Mouse (Mus musculus): Measurements from ENCODE around the gene Nckap5. TPM values are rescaled to one million over a fixed set of nuclear protein-coding genes. Genes with fewer than 3 reads are reported as not detected.

Nckap5 gene
- polyA plus RNA-seq, 1 experiment from 2014 or later, result 4.8 TPM

GRCm38 (mm10) chr1:126700063-126700977 is 130.3 kb downstream of the Nckap5 start:
- Histone ChIP-seq H3K4me1 (ENCODE audit: control insufficient read depth, insufficient read depth, low read length) (no peaks in the 10 kb centered on the region), H3K9me3 (replicated peaks; ENCODE audit: control insufficient read depth, low read length) (no peaks in the 10 kb centered on the region), H3K27me3 (ENCODE audit: control insufficient read depth, insufficient read depth, low read length) (no peaks in the 10 kb centered on the region), H3K27ac (ENCODE audit: low read length) (no peak overlapping the region), H3K4me3 (replicated peaks; ENCODE audit: low read length) (no peak overlapping the region), H3K4me2 (ENCODE audit: low read depth, low read length) (no peak overlapping the region), H3K9ac (ENCODE audit: low read length) (no peak overlapping the region), H3K36me3 (ENCODE audit: control insufficient read depth, insufficient read depth, low read length) (no peaks in the 10 kb centered on the region)
- ATAC-seq (ENCODE audit: insufficient read depth, low FRiP score), result no peak
- 66% methylated on average over 8 of the region's 8 CpGs for WGBS

GRCm38 (mm10) chr1:126693585-126693984 is 137.0 kb downstream of the Nckap5 start:
- Histone ChIP-seq H3K27me3 (ENCODE audit: control insufficient read depth, insufficient read depth, low read length) (no peaks in the 10 kb centered on the region), H3K27ac (ENCODE audit: low read length) (no peak overlapping the region), H3K36me3 (ENCODE audit: control insufficient read depth, insufficient read depth, low read length) (no peaks in the 10 kb centered on the region), H3K4me1 (ENCODE audit: control insufficient read depth, insufficient read depth, low read length) (no peaks in the 10 kb centered on the region), H3K4me3 (replicated peaks; ENCODE audit: low read length) (no peak overlapping the region), H3K9ac (ENCODE audit: low read length) (no peak overlapping the region), H3K9me3 (replicated peaks; ENCODE audit: control insufficient read depth, low read length) (no peaks in the 10 kb centered on the region), H3K4me2 (ENCODE audit: low read depth, low read length) (no peak overlapping the region)
- 79% methylated on average over 7 of the region's 7 CpGs for WGBS
- ATAC-seq (ENCODE audit: insufficient read depth, low FRiP score), result no peak

- 63% methylated on average over 5 of the region's 5 CpGs for WGBS
- H3K4me2 ChIP-seq (ENCODE audit: low read depth, low read length), result no peak overlapping the region
- peaks cover 6% of the 10 kb centered on the region for H3K4me1 ChIP-seq (ENCODE audit: control insufficient read depth, insufficient read depth, low read length)
- H3K27ac ChIP-seq (ENCODE audit: low read length), result no peak overlapping the region
- no peaks in the 10 kb centered on the region for H3K9me3 ChIP-seq (replicated peaks; ENCODE audit: control insufficient read depth, low read length)
- no peak overlapping the region for H3K4me3 ChIP-seq (replicated peaks; ENCODE audit: low read length)
- no peaks in the 10 kb centered on the region for H3K27me3 ChIP-seq (ENCODE audit: control insufficient read depth, insufficient read depth, low read length)
- no peak overlapping the region for H3K9ac ChIP-seq (ENCODE audit: low read length)
- no peaks in the 10 kb centered on the region for H3K36me3 ChIP-seq (ENCODE audit: control insufficient read depth, insufficient read depth, low read length)
- no peak for ATAC-seq (ENCODE audit: insufficient read depth, low FRiP score)
Observed at GRCm38 (mm10) chr1:126688593-126688992, 142.0 kb downstream of the Nckap5 start.

GRCm38 (mm10) chr1:126686678-126687077 is 143.9 kb downstream of the Nckap5 start:
- 81% methylated on average over 2 of the region's 2 CpGs for WGBS
- peaks cover 6% of the 10 kb centered on the region for H3K4me1 ChIP-seq (ENCODE audit: control insufficient read depth, insufficient read depth, low read length)
- H3K4me3 ChIP-seq (replicated peaks; ENCODE audit: low read length), result no peak overlapping the region
- no peak overlapping the region for H3K9ac ChIP-seq (ENCODE audit: low read length)
- no peak overlapping the region for H3K4me2 ChIP-seq (ENCODE audit: low read depth, low read length)
- no peak overlapping the region for H3K27ac ChIP-seq (ENCODE audit: low read length)
- H3K9me3 ChIP-seq (replicated peaks; ENCODE audit: control insufficient read depth, low read length), result no peaks in the 10 kb centered on the region
- no peak for ATAC-seq (ENCODE audit: insufficient read depth, low FRiP score)
- H3K36me3 ChIP-seq (ENCODE audit: control insufficient read depth, insufficient read depth, low read length), result no peaks in the 10 kb centered on the region
- H3K27me3 ChIP-seq (ENCODE audit: control insufficient read depth, insufficient read depth, low read length), result no peaks in the 10 kb centered on the region

- H3K9me3 ChIP-seq (replicated peaks; ENCODE audit: control insufficient read depth, low read length), result no peaks in the 10 kb centered on the region
- H3K36me3 ChIP-seq (ENCODE audit: control insufficient read depth, insufficient read depth, low read length), result no peaks in the 10 kb centered on the region
- H3K4me3 ChIP-seq (replicated peaks; ENCODE audit: low read length), result no peak overlapping the region
- no peak overlapping the region for H3K4me2 ChIP-seq (ENCODE audit: low read depth, low read length)
- ATAC-seq (ENCODE audit: insufficient read depth, low FRiP score), result no peak
- no peak overlapping the region for H3K9ac ChIP-seq (ENCODE audit: low read length)
- peaks cover 6% of the 10 kb centered on the region for H3K4me1 ChIP-seq (ENCODE audit: control insufficient read depth, insufficient read depth, low read length)
- no peak overlapping the region for H3K27ac ChIP-seq (ENCODE audit: low read length)
- 28% methylated on average over 11 of the region's 11 CpGs for WGBS
- no peaks in the 10 kb centered on the region for H3K27me3 ChIP-seq (ENCODE audit: control insufficient read depth, insufficient read depth, low read length)
Observed at GRCm38 (mm10) chr1:126683621-126684445, 146.8 kb downstream of the Nckap5 start.

GRCm38 (mm10) chr1:126681773-126682172 is 148.8 kb downstream of the Nckap5 start:
- Histone ChIP-seq H3K9me3 (replicated peaks; ENCODE audit: control insufficient read depth, low read length) (no peaks in the 10 kb centered on the region), H3K4me3 (replicated peaks; ENCODE audit: low read length) (no peak overlapping the region), H3K27ac (ENCODE audit: low read length) (no peak overlapping the region), H3K27me3 (ENCODE audit: control insufficient read depth, insufficient read depth, low read length) (no peaks in the 10 kb centered on the region), H3K9ac (ENCODE audit: low read length) (no peak overlapping the region), H3K4me1 (ENCODE audit: control insufficient read depth, insufficient read depth, low read length) (peaks cover 6% of the 10 kb centered on the region), H3K36me3 (ENCODE audit: control insufficient read depth, insufficient read depth, low read length) (no peaks in the 10 kb centered on the region), H3K4me2 (ENCODE audit: low read depth, low read length) (no peak overlapping the region)
- 28% methylated on average over 8 of the region's 8 CpGs for WGBS
- ATAC-seq (ENCODE audit: insufficient read depth, low FRiP score), result no peak

GRCm38 (mm10) chr1:126679348-126679747 is 151.3 kb downstream of the Nckap5 start:
- Histone ChIP-seq H3K4me3 (replicated peaks; ENCODE audit: low read length) (no peak overlapping the region), H3K27me3 (ENCODE audit: control insufficient read depth, insufficient read depth, low read length) (no peaks in the 10 kb centered on the region), H3K9me3 (replicated peaks; ENCODE audit: control insufficient read depth, low read length) (no peaks in the 10 kb centered on the region), H3K36me3 (ENCODE audit: control insufficient read depth, insufficient read depth, low read length) (no peaks in the 10 kb centered on the region), H3K27ac (ENCODE audit: low read length) (no peak overlapping the region), H3K4me1 (ENCODE audit: control insufficient read depth, insufficient read depth, low read length) (peaks cover 6% of the 10 kb centered on the region), H3K4me2 (ENCODE audit: low read depth, low read length) (no peak overlapping the region), H3K9ac (ENCODE audit: low read length) (no peak overlapping the region)
- no peak for ATAC-seq (ENCODE audit: insufficient read depth, low FRiP score)
- 71% methylated on average over 1 of the region's 1 CpGs for WGBS

GRCm38 (mm10) chr1:126677280-126677679 is 153.3 kb downstream of the Nckap5 start:
- no peak overlapping the region for H3K4me2 ChIP-seq (ENCODE audit: low read depth, low read length)
- no peaks in the 10 kb centered on the region for H3K4me1 ChIP-seq (ENCODE audit: control insufficient read depth, insufficient read depth, low read length)
- WGBS, result 25% methylated on average over 4 of the region's 4 CpGs
- no peak overlapping the region for H3K4me3 ChIP-seq (replicated peaks; ENCODE audit: low read length)
- no peak overlapping the region for H3K9ac ChIP-seq (ENCODE audit: low read length)
- 0 out of 2 replicates have a peak, but pooled peaks have one; percentile 39 for ATAC-seq (ENCODE audit: insufficient read depth, low FRiP score)
- no peaks in the 10 kb centered on the region for H3K36me3 ChIP-seq (ENCODE audit: control insufficient read depth, insufficient read depth, low read length)
- no peak overlapping the region for H3K27ac ChIP-seq (ENCODE audit: low read length)
- no peaks in the 10 kb centered on the region for H3K9me3 ChIP-seq (replicated peaks; ENCODE audit: control insufficient read depth, low read length)
- H3K27me3 ChIP-seq (ENCODE audit: control insufficient read depth, insufficient read depth, low read length), result no peaks in the 10 kb centered on the region

GRCm38 (mm10) chr1:126676769-126677168 is 153.8 kb downstream of the Nckap5 start:
- WGBS, result 6% methylated on average over 1 of the region's 1 CpGs
- H3K4me3 ChIP-seq (replicated peaks; ENCODE audit: low read length), result no peak overlapping the region
- no peak overlapping the region for H3K9ac ChIP-seq (ENCODE audit: low read length)
- H3K36me3 ChIP-seq (ENCODE audit: control insufficient read depth, insufficient read depth, low read length), result no peaks in the 10 kb centered on the region
- no peaks in the 10 kb centered on the region for H3K9me3 ChIP-seq (replicated peaks; ENCODE audit: control insufficient read depth, low read length)
- H3K4me2 ChIP-seq (ENCODE audit: low read depth, low read length), result no peak overlapping the region
- H3K4me1 ChIP-seq (ENCODE audit: control insufficient read depth, insufficient read depth, low read length), result no peaks in the 10 kb centered on the region
- no peak overlapping the region for H3K27ac ChIP-seq (ENCODE audit: low read length)
- ATAC-seq (ENCODE audit: insufficient read depth, low FRiP score), result no peak
- H3K27me3 ChIP-seq (ENCODE audit: control insufficient read depth, insufficient read depth, low read length), result no peaks in the 10 kb centered on the region

All from stomach, embryonic 16.5 days (tissue).